Mouse (Mus musculus) bone marrow macrophage, adult 2 months (primary cell): ENCODE data around the gene Babam2. TPM values are rescaled to one million over a fixed set of nuclear protein-coding genes. Genes with fewer than 3 reads are reported as not detected.
"Not testable (repeated sequence)": the region's sequence is repeated elsewhere in the genome, so short reads cannot be mapped to it uniquely, and the experiment has no call there.

Experiments used
- H3K27ac ChIP-seq: 2 replicates; pipeline ENCODE4 v1.5.1; 2012; ENCODE audit warnings: low read depth, low read length; ENCODE audit not compliant: insufficient read depth
- H3K4me1 ChIP-seq: 2 replicates; pipeline ENCODE4 v1.6.1; 2012; ENCODE audit warnings: low read length; ENCODE audit not compliant: control insufficient read depth, insufficient read depth
- H3K4me3 ChIP-seq: 2 replicates; pipeline ENCODE4 v1.5.1; 2012; ENCODE audit warnings: mild to moderate bottlenecking, low read length, moderate library complexity; ENCODE audit not compliant: insufficient read depth
- CTCF ChIP-seq: IDR thresholded peaks from 2 replicates; pipeline ENCODE4 v1.5.1; 2012; ENCODE audit warnings: low read depth, mild to moderate bottlenecking, low read length, moderate library complexity
- POLR2A ChIP-seq: IDR thresholded peaks from 2 replicates; pipeline ENCODE4 v1.6.1; 2012; ENCODE audit warnings: mild to moderate bottlenecking, low read depth, low read length, borderline replicate concordance
- polyA plus RNA-seq: library from polyadenylated mRNA; stranded (reverse); fragments of >200 nt; gene quantifications from 2 replicates; pipeline ENCODE4 v1.2.4, GENCODE M21; 2012; ENCODE audit not compliant: missing spikeins, insufficient read depth, insufficient read length

Babam2 gene
- polyA plus RNA-seq, 1 experiment, result 69.4 TPM

DNA sequence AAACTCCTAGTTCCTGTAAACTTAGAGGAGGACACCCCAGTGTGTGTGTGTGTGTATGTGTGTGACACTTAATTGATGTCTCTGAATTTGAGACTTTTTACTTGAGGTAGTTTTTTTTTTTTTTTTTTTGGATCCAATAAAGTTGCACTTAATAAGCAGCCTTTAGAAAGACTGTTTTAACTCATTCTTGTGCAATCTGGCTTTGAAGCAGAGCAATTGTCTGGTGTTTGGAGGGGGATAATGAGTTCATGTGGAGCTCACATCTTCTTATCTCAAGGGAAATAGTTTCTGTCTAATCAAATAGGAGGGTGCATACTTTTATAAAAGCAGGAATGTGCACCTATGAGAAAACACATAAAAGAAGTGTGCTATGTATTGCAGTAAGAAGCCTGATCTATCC, 142.5 kb downstream of the Babam2 start:
- TF ChIP-seq CTCF, result no peak
- Histone ChIP-seq H3K4me1 (0 out of 2 replicates have a peak, but pooled peaks cover 3% of the 10 kb centered on the region), H3K27ac (no peak overlapping the region), H3K4me3 (no peak overlapping the region)

DNA sequence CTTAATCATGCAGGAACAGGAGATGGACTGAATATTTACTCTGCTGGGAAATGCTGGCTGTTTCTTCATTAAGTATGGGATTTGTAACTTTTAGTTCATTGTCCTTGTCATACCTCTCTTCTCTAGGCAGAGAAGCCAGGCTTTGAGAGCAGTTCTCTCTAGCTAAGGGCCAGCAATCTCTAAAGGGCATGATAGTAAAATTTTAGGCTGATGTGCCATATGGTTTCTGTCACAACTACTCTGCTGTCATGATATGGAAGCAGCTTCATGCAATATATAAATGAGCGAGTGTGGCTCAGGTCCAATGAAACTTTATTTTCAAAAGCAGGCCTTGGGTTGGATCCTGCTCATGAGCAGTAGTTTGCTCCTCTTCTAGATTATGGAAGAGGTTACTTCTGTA, 142.9 kb downstream of the Babam2 start:
- Histone ChIP-seq H3K27ac (no peak overlapping the region), H3K4me3 (no peak overlapping the region), H3K4me1 (0 out of 2 replicates have a peak, but pooled peaks cover 3% of the 10 kb centered on the region)
- TF ChIP-seq POLR2A (no peak), CTCF (no peak)

DNA sequence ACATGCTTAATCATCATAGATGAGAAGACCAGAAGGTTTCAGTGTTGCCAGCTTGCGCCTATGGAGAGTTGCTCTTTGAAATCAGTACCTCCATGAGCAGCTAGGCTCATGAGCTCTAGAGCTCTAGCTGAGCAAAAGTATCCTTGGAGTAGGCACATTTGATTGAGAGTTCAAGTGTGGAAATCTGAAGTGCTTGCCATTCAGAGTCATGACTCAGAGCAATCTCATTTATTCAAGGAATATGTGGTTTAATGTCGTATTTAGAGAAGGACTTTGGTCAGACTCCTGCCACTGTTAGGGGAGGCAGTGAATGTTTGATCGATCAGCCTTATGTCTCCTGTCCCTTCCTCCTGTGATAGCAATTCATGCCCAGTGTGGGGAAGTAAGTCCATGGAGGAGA, 147.4 kb downstream of the Babam2 start:
- no peak overlapping the region for H3K4me3 ChIP-seq
- H3K4me1 ChIP-seq, result no peaks in the 10 kb centered on the region
- TF ChIP-seq POLR2A, result no peak
- TF ChIP-seq CTCF, result no peak
- no peak overlapping the region for H3K27ac ChIP-seq

DNA sequence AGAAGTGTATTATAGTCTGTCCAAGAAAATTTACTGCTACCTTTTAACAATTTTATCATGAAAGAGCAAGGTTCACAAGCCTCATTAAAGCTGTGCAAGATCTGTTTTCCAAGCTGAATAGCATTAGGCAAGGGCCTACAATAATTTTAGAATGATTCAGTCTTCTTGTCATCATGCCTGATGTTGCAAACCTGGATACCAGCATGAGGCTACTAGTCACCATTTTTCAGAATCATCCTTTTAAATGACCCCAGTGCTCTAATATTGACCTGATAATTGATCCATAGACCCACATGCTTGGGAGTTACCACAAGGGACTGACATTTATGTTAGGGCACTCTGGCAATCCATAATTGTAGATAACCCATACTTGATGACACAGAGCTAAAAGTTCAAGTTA, 149.5 kb downstream of the Babam2 start:
- TF ChIP-seq CTCF, result no peak
- TF ChIP-seq POLR2A, result no peak
- Histone ChIP-seq H3K27ac (no peak overlapping the region), H3K4me1 (no peaks in the 10 kb centered on the region), H3K4me3 (no peak overlapping the region)

DNA sequence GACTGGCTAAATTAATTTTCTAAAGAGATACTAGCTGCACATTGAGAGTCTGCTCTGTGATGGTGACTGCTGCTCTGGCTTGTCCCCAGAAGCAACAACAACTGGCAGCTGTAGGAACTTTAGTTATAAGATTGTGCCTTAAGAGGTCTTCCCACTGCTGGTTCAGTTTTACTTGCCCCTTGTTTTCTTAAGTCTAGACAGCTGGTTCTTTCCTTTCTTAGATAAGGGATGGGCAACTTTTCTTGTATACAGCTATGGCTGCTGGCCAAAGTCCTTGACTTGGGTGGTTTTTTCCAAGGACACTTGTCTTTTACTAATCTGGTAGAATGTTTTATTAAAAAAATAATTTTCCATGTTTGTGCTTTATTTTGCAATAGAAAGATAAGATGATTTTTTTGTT, 151.5 kb downstream of the Babam2 start:
- Histone ChIP-seq H3K4me3 (no peak overlapping the region), H3K4me1 (no peaks in the 10 kb centered on the region), H3K27ac (no peak overlapping the region)
- TF ChIP-seq POLR2A, result no peak
- no peak for TF ChIP-seq CTCF

DNA sequence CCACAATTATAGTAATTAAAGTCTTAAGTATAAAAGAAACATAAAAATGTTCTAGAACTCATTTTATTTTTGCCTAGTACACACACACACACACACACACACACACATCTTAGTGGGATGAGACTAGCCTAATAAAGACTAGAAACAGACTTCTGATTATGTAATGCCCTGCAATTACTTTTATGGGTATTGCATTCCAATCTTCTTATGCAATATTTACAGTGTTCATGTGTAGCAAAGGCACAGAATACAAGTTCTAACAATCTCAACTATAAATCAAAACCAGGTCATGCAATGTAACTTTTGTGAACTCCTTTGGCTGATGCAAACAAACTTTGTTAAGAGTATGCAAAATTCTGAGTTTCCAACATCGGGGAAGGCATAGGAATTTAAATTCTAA, 155.3 kb downstream of the Babam2 start:
- no peak overlapping the region for H3K4me3 ChIP-seq
- TF ChIP-seq POLR2A (no peak), CTCF (no peak)
- peaks cover 5% of the 10 kb centered on the region; the same call in 1 of the 2 replicates for H3K4me1 ChIP-seq
- H3K27ac ChIP-seq, result no peak overlapping the region

DNA sequence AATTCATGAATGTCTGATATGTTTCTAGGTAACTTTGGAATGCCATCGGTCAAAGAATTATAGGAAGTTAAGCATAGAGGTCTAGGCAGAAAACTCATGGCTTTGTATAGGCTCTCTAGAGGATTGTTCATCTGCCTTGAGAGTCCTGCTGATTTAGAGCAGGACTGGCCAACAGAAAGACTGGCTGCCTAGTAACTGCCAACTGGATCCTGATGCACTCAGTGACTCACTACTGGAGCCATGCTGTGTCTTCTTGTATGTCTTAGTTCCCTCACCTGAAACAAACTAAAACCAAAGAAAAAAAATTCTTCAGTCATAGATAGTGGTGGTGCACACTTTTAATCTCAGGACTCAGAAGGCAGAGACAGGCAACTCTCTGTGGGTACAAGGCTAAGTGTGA, 156.3 kb downstream of the Babam2 start:
- Histone ChIP-seq H3K27ac (no peak overlapping the region), H3K4me3 (no peak overlapping the region), H3K4me1 (peaks cover 5% of the 10 kb centered on the region; the same call in 1 of the 2 replicates)
- TF ChIP-seq CTCF, result no peak
- no peak for TF ChIP-seq POLR2A

DNA sequence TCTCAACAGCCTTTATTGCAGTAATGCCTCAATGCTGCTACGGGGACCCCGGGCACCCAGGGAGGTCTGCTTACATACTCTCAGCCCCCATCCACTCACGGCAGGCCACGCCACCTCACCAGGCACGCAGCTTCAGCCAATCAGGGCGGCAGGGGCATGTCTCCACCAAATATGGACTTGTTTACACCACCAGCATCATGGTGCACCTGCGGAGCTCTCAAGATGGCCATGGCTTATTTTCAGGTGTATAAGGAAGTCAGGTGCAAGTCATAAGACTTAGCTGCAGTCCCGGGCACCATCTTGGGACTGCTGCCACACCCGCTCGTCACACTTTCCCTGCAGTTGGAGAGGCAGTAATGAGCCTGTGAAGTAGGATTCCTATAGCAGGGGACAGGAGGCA, 161.4 kb downstream of the Babam2 start:
- not testable (repeated sequence) for H3K27ac ChIP-seq, H3K4me3 ChIP-seq
- H3K4me1 ChIP-seq, result peaks cover 17% of the 10 kb centered on the region

DNA sequence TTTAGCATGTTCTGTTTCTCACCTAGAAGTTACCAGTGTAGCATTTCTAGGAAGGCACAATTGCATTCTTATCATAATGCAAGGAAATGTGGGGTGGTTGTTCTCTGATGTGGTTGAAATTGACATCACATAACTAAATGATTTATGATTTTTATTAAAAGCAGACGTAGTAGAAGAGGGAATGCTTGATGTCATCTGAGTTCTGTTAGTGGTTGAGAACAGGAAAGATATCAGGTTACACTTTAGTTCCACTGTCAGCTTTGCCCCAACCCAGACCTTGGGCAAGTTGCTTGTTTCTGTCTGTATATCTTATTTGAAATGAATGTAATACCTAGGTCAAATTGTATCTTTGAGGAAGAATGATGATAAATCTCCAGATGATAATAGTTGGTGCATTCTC, 162.9 kb downstream of the Babam2 start:
- Histone ChIP-seq H3K27ac (no peak overlapping the region), H3K4me1 (peaks cover 17% of the 10 kb centered on the region), H3K4me3 (no peak overlapping the region)
- TF ChIP-seq CTCF, result no peak
- no peak for TF ChIP-seq POLR2A

DNA sequence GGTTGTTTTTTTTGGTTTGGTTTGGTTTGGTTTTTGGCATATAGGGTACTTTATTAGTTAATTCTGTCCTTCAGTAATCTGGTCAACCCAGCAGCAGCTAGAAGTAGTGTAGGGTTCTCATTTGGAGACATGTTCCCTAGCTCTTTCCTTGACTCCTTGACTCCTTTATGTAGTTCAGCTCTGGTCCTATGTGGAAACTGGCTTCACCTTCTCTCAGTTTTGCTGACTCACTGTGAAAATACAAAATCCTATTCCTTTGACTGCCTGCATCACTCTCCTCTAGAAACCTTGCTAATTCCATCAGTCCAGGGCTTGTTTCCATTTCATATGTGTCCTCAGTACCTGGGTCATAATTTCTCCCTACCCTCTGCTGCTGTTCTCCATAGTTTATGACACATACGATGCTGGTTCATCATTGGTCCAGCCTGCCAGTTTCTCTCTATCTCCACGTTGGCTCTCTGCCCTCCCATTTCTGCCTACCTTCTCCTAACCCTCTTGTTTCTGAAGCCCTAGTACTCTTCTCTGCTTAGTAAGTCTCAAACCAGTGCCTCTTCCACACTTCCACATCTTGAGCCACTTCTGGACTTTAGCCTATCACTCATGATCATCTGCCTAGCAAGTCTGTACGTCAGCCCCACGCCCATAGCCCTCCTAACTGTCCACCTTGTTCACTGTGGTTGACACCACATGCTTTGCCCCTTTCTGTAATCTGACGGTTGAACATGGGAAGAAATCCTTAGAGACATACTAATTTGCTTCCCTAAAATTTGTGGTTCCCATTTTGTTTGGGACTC, 163.5 kb downstream of the Babam2 start:
- no peak for TF ChIP-seq POLR2A
- no peak for TF ChIP-seq CTCF

More for the DNA sequence above, 163.5 kb downstream of the Babam2 start:
- H3K4me1 ChIP-seq, result peaks cover 21% of the 10 kb centered on the region
- H3K4me3 ChIP-seq, result no peak overlapping the region
- no peak overlapping the region for H3K27ac ChIP-seq
